Mouse (Mus musculus) gastrocnemius, postnatal 14 days (tissue): ENCODE measurements around the gene Klra9. TPM values are rescaled to one million over a fixed set of nuclear protein-coding genes. Genes with fewer than 3 reads are reported as not detected.
"Not testable (repeated sequence)": the region's sequence is repeated elsewhere in the genome, so short reads cannot be mapped to it uniquely, and the experiment has no call there.

Experiments
- DNase-seq: peaks from one replicate; pipeline ENCODE4 v3.0.0; 2021; ENCODE audit warnings: mixed read lengths
- intact Hi-C: fragments of 180-260 bp; cut with DNase I; formaldehyde crosslinking; loops from one replicate; pipeline ENCODE4 v1.15.1; 2025; ENCODE audit warnings: low total_unique reads
- long read RNA-seq, 2 experiments: library from polyadenylated mRNA; stranded (forward); transcript quantifications; one replicate each; pipeline ENCODE4 v2.0.0; 2021
- total RNA-seq, 2 experiments: library from RNA; stranded (reverse); gene quantifications; 2 replicates each; pipeline ENCODE4 v1.2.3; 2021

The Klra9 gene
- total RNA-seq, result under 1 TPM in 1 of 2 experiments, not detected in 1; 0.18 TPM
- long read RNA-seq, experiment 1, result 0 reads
- long read RNA-seq, experiment 2, result 0 reads

- DNase-seq, intact Hi-C loops: not testable (repeated sequence)
Observed at GRCm38 (mm10) chr6:130193012-130193411, at the start of gene Klra9. Gene Klra9 (minus strand): TSS chr6:130193112.

DNA sequence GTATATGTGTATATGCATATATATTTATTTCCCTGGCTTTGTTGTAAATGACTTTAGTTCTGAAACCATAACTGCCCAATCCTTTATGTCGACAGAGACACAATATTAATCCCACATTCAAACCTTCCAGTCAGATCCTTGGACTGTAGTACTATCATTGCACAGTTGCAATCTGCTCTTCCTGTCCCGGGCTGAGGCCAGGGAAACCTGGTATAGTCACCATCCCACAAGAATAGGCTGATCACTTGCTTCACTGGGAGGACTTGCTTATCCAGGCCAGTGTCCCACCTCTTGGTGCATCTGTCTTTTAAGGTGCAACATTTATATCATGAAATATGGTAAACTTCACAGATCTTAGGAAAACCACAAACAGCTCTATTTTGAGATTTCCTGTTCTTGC, 44.6 kb upstream of the Klra9 start:
- DNase-seq, result no peak
- intact Hi-C loops, result no loop called here

- DNase-seq, result no peak
- intact Hi-C loops, result no loop called here
Observed at GRCm38 (mm10) chr6:130236635-130237034, 43.7 kb upstream of the Klra9 start.

DNA sequence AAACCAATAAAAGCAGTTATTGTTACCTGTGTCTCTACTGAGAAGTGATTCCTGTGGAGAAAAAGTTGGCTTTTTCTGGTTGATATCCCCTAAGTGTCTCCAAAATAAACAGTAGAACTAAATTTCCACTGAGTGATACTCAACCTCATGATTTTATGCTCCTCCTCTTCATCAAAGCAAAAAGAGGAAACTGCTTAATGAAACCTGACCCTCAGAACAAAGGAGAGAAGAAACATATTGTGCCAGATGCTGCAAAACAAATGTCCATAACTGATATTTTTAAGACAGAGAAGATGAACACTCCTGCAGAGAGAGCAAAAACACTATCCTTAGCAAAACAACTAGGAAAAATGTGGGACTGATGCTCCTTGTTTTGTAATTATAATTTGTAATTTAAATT, 40.3 kb upstream of the Klra9 start, which contains the start of gene Klra7:
TSS of gene Klra7 (minus strand) at position 101 of the 400 bp plus-strand sequence.
- intact Hi-C loops, result no loop called here
- no peak for DNase-seq

DNA sequence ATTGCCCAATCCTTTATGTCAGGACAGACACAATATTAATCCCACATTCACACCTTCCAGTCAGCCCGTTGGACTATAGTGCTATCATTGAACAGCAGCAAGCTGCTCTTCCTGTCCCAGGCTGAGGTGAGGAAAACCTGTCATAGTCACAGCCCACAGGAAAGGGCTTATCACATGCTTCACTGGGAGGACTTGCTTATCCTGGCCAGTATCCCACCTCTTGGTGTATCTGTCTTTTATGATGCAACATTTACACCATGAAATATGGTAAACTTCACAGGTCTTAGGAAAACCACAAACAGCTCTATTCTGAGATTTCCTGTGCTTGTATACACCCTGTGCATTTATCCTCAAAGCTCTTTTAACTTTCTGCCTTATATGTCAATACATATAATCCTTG, 4.5 kb upstream of the Klra9 start:
- DNase-seq, intact Hi-C loops: not testable (repeated sequence)

GRCm38 (mm10) chr6:130129798-130130197, 63.1 kb downstream of the Klra9 start, which contains the start of gene Klra8:
Gene Klra8 (minus strand): TSS chr6:130129898.
- DNase-seq, intact Hi-C loops: not testable (repeated sequence)

Other genes starting within 250 kb of the Klra9 start
- not detected for gene Klra6, start 166.2 kb downstream of the Klra9 start, total RNA-seq
- not detected for gene Klra4, start 125.8 kb downstream of the Klra9 start, total RNA-seq
- gene Klra8, start 63.2 kb downstream of the Klra9 start, total RNA-seq, result not detected
- not detected for gene Klra7, start 40.2 kb upstream of the Klra9 start, total RNA-seq
- gene Klra10, start 88.8 kb upstream of the Klra9 start, total RNA-seq, result not detected
- not detected for gene Klra3, start 144.5 kb upstream of the Klra9 start, total RNA-seq
- not detected for gene Klra1, start 193.8 kb upstream of the Klra9 start, total RNA-seq